ENCODE assay signal across 8 mouse cellular contexts in genomic region chr9:31279306-31279705, GRCm38 (mm10). TPM values are rescaled to one million over a fixed set of nuclear protein-coding genes. Genes with fewer than 3 reads are reported as not detected.
DNase-seq lines count a peak whose midpoint lies in the region; ATAC-seq and TF ChIP-seq lines count a peak whose summit lies in the region.

No protein-coding gene starts in this region.

- no peaks in the 10 kb centered on the region for H3K9me3 ChIP-seq in heart, embryonic 11.5 days (replicated peaks; ENCODE audit: control insufficient read depth, low read length)
- H3K9me3 ChIP-seq in ES-Bruce4 (replicated peaks; ENCODE audit: control insufficient read depth, insufficient read depth, low read length, poor library complexity, severe bottlenecking): no peaks in the 10 kb centered on the region
- H3K9me3 ChIP-seq in forebrain, embryonic 12.5 days: no peaks in the 10 kb centered on the region
- H3K9me3 ChIP-seq in liver, embryonic 13.5 days (replicated peaks): no peaks in the 10 kb centered on the region

- WGBS in heart, embryonic 11.5 days (ENCODE audit: insufficient replicate concordance): 69% methylated on average over 2 of the region's 2 CpGs
- WGBS in forebrain, embryonic 12.5 days: 51% methylated on average over 2 of the region's 2 CpGs
- WGBS in liver, embryonic 13.5 days (ENCODE audit: insufficient replicate concordance): 52% methylated on average over 2 of the region's 2 CpGs

- peak overlapping the region; percentile 99 for H3K27ac ChIP-seq in heart, embryonic 11.5 days (ENCODE audit: low read depth, low read length)
- peak overlapping the region; percentile 96 for H3K27ac ChIP-seq in ES-Bruce4 (ENCODE audit: insufficient read depth, low read length)
- peak overlapping the region; percentile 99 for H3K27ac ChIP-seq in forebrain, embryonic 12.5 days
- peak overlapping the region; percentile 95 for H3K27ac ChIP-seq in liver, embryonic 13.5 days

- no peak for TF ChIP-seq POLR2A in ES-Bruce4 (IDR thresholded peaks at IDR 0.05; ENCODE audit: insufficient read depth, low read length)

- intact Hi-C loops in heart, postnatal 14 days (cut with DNase I): no loop called here

- no peak for TF ChIP-seq EP300 in ES-Bruce4 (IDR thresholded peaks at IDR 0.05; ENCODE audit: insufficient read depth, low read depth, low read length)

- DNase-seq in heart, postnatal 14 days: no peak
- no peak for DNase-seq in liver, embryonic 13.5 days
- no peak for DNase-seq in layer of hippocampus, postnatal 36 days
- no peak for DNase-seq in layer of hippocampus, adult 9-11 months
- no peak for DNase-seq in gastrocnemius, postnatal 25 days

- H3K36me3 ChIP-seq in heart, embryonic 11.5 days (ENCODE audit: control insufficient read depth, insufficient read depth, low read length): no peaks in the 10 kb centered on the region
- H3K36me3 ChIP-seq in ES-Bruce4 (ENCODE audit: control insufficient read depth, insufficient read depth, low read length, poor library complexity, severe bottlenecking): no peaks in the 10 kb centered on the region
- no peaks in the 10 kb centered on the region for H3K36me3 ChIP-seq in forebrain, embryonic 12.5 days (replicated peaks)
- no peaks in the 10 kb centered on the region for H3K36me3 ChIP-seq in liver, embryonic 13.5 days

- peaks cover 3% of the 10 kb centered on the region; the same call in 1 of the 2 replicates for H3K4me1 ChIP-seq in heart, embryonic 11.5 days (ENCODE audit: control insufficient read depth, insufficient read depth, low read length)
- peaks cover 3% of the 10 kb centered on the region for H3K4me1 ChIP-seq in ES-Bruce4 (ENCODE audit: control insufficient read depth, insufficient read depth, low read length)
- peaks cover 20% of the 10 kb centered on the region for H3K4me1 ChIP-seq in forebrain, embryonic 12.5 days
- H3K4me1 ChIP-seq in liver, embryonic 13.5 days (replicated peaks): peaks cover 60% of the 10 kb centered on the region

- H3K27me3 ChIP-seq in heart, embryonic 11.5 days (ENCODE audit: control insufficient read depth, insufficient read depth, low read length): no peaks in the 10 kb centered on the region
- no peaks in the 10 kb centered on the region for H3K27me3 ChIP-seq in ES-Bruce4 (ENCODE audit: control insufficient read depth, insufficient read depth, low read length, poor library complexity, severe bottlenecking)
- H3K27me3 ChIP-seq in forebrain, embryonic 12.5 days: no peaks in the 10 kb centered on the region
- H3K27me3 ChIP-seq in liver, embryonic 13.5 days: no peaks in the 10 kb centered on the region

- no peak for TF ChIP-seq CTCF in ES-Bruce4 (IDR thresholded peaks at IDR 0.05; ENCODE audit: low read depth, low read length)

- no peak for ATAC-seq in heart, embryonic 11.5 days (replicated peaks; ENCODE audit: insufficient number of reproducible peaks, low FRiP score, low TSS enrichment)
- ATAC-seq in forebrain, embryonic 12.5 days (ENCODE audit: low FRiP score): no peak
- no peak for ATAC-seq in liver, embryonic 13.5 days (ENCODE audit: low read depth)

- H3K4me3 ChIP-seq in heart, embryonic 11.5 days (ENCODE audit: low read depth, low read length): peak overlapping the region; percentile 91
- peak overlapping the region; percentile 77 for H3K4me3 ChIP-seq in ES-Bruce4 (ENCODE audit: low read depth, low read length)
- peak overlapping the region; percentile 76 for H3K4me3 ChIP-seq in forebrain, embryonic 12.5 days (replicated peaks)
- peak overlapping the region; percentile 88 for H3K4me3 ChIP-seq in liver, embryonic 13.5 days (replicated peaks)

- H3K4me2 ChIP-seq in heart, embryonic 11.5 days: peak overlapping the region; percentile 64
- H3K4me2 ChIP-seq in forebrain, embryonic 12.5 days: peak overlapping the region; percentile 69
- peak overlapping the region; percentile 71 for H3K4me2 ChIP-seq in liver, embryonic 13.5 days

- peak overlapping the region; percentile 90 for H3K9ac ChIP-seq in heart, embryonic 11.5 days (ENCODE audit: low read depth, low read length)
- H3K9ac ChIP-seq in ES-Bruce4 (ENCODE audit: low read depth, poor library complexity, severe bottlenecking): peak overlapping the region; percentile 99
- peak overlapping the region; percentile 96 for H3K9ac ChIP-seq in forebrain, embryonic 12.5 days
- peak overlapping the region; percentile 97 for H3K9ac ChIP-seq in liver, embryonic 13.5 days

RNA-seq across cellular contexts. Expression of gene Prdm10, which starts 1.0 kb away (rescaled TPM):
- 4.7 and 5.5 TPM in 2 replicates for polyA plus RNA-seq in heart, embryonic 11.5 days (2014; fragmentation: Nextera tagmentation; extraction: Ambion mirVana)
- 1 to 10 TPM; 5.4 to 5.5 TPM for total RNA-seq in heart, postnatal 14 days (2021)
- polyA plus RNA-seq in ES-Bruce4 (2011; ENCODE audit: insufficient read depth, insufficient read length, low read depth, missing spikeins): 18.0 and 20.7 TPM in 2 replicates
- 10.7 and 11.0 TPM in 2 replicates for polyA plus RNA-seq in forebrain, embryonic 12.5 days (2016; fragmentation: Nextera tagmentation; extraction: Ambion mirVana)
- 2.4 and 3.0 TPM in 2 replicates for polyA plus RNA-seq in liver, embryonic 13.5 days (2015; fragmentation: Nextera tagmentation; extraction: Ambion mirVana)
- 10 to 100 TPM; 22.6 to 23.4 TPM for total RNA-seq in layer of hippocampus, postnatal 36 days (2021)
- 1 to 10 TPM; 3.0 to 3.7 TPM for total RNA-seq in gastrocnemius, postnatal 25 days (2021)
